Mouse (Mus musculus) C3H10T1/2 (cell line): ENCODE measurements around the gene Lyz2. TPM values are rescaled to one million over a fixed set of nuclear protein-coding genes. Genes with fewer than 3 reads are reported as not detected.

ENCODE experiments used
- polyA plus RNA-seq, 2 experiments: library from polyadenylated mRNA; unstranded; fragments of >200 nt; fragmentation: generic; extraction: Trizol; gene quantifications; one replicate each; pipeline ENCODE4 v1.2.1; 2012; ENCODE audit warnings: missing spikeins in 2 of 2

The Lyz2 gene
- 1 to 10 TPM in 1 of 2 experiments, under 1 TPM in 1; 0.07 to 2.9 TPM for polyA plus RNA-seq

GRCm38 (mm10) chr10:117282049-117282448, at the start of gene Lyz2:
TSS of gene Lyz2 (minus strand) at chr10:117282321.

GRCm38 (mm10) chr10:117292671-117293070, 10.6 kb upstream of the Lyz2 start, which contains the start of gene Lyz1:
TSS of gene Lyz1 (minus strand) at chr10:117292868.

GRCm38 (mm10) chr10:117238603-117239002, 43.5 kb downstream of the Lyz2 start, which contains the start of gene 9530003J23Rik:
TSS of gene 9530003J23Rik (minus strand) at chr10:117238703.

Other genes starting within 250 kb of the Lyz2 start
- under 1 TPM in 1 of 2 experiments, not detected in 1; 0.07 TPM for gene Lrrc10, start 237.0 kb downstream of the Lyz2 start, polyA plus RNA-seq
- gene Cct2, start 218.5 kb downstream of the Lyz2 start, polyA plus RNA-seq: 100 to 1,000 TPM; 245 to 262 TPM
- 1 to 10 TPM in 1 of 2 experiments, under 1 TPM in 1; 0.81 to 9.2 TPM for gene Frs2, start 133.8 kb downstream of the Lyz2 start, polyA plus RNA-seq
- gene Yeats4, start 57.8 kb downstream of the Lyz2 start, polyA plus RNA-seq: 10 to 100 TPM; 12.5 to 37.0 TPM
- not detected for gene 9530003J23Rik, start 43.6 kb downstream of the Lyz2 start, polyA plus RNA-seq
- gene Lyz1, start 10.5 kb upstream of the Lyz2 start, polyA plus RNA-seq: under 1 TPM in 1 of 2 experiments, not detected in 1; 0.04 TPM
- gene Cpsf6, start 97.7 kb upstream of the Lyz2 start, polyA plus RNA-seq: 10 to 100 TPM in 1 of 2 experiments, 1 to 10 TPM in 1; 6.4 to 19.5 TPM